Mouse (Mus musculus) hindbrain, embryonic 14.5 days (tissue): ENCODE data around the gene Xlr4b. TPM values are rescaled to one million over a fixed set of nuclear protein-coding genes. Genes with fewer than 3 reads are reported as not detected.
"Not testable (repeated sequence)": the region's sequence is repeated elsewhere in the genome, so short reads cannot be mapped to it uniquely, and the experiment has no call there.

Experiments used
- ATAC-seq: fragments of 200-750 bp; cut with Nextera tagmentation; 2 replicates; pipeline ENCODE4 v1.8.0; 2017; ENCODE audit warnings: moderate number of reproducible peaks, mild to moderate bottlenecking, moderate TSS enrichment, moderate library complexity; ENCODE audit not compliant: low FRiP score
- DNase-seq: peaks from one replicate; pipeline ENCODE4 v3.0.0-alpha.2; 2015; ENCODE audit warnings: low spot score
- H3K27ac ChIP-seq: fragments of 300-500 bp; sonication (generic); 2 replicates; pipeline ENCODE4 v1.5.1; 2014; ENCODE audit warnings: mild to moderate bottlenecking, moderate library complexity
- H3K27me3 ChIP-seq: fragments of 300-500 bp; sonication (generic); 2 replicates; pipeline ENCODE4 v1.6.1; 2014; ENCODE audit warnings: mild to moderate bottlenecking, low read length, mixed read lengths; ENCODE audit not compliant: control insufficient read depth, insufficient read depth
- H3K36me3 ChIP-seq: fragments of 300-500 bp; sonication (generic); replicated peaks from 2 replicates; pipeline ENCODE4 v1.6.1; 2014; ENCODE audit not compliant: control insufficient read depth, insufficient read depth
- H3K4me1 ChIP-seq: fragments of 300-500 bp; sonication (generic); replicated peaks from 2 replicates; pipeline ENCODE4 v1.6.1; 2014; ENCODE audit warnings: antibody characterized with exemption, low read length, mixed read lengths; ENCODE audit not compliant: control insufficient read depth, insufficient read depth
- H3K4me2 ChIP-seq: fragments of 300-500 bp; sonication (generic); replicated peaks from 2 replicates; pipeline ENCODE4 v1.6.1; 2014; ENCODE audit warnings: mild to moderate bottlenecking, moderate library complexity
- H3K4me3 ChIP-seq: fragments of 300-500 bp; sonication (generic); replicated peaks from 2 replicates; pipeline ENCODE4 v1.5.1; 2014; ENCODE audit warnings: mild to moderate bottlenecking, low read length
- H3K9ac ChIP-seq: fragments of 300-500 bp; sonication (generic); 2 replicates; pipeline ENCODE4 v1.6.1; 2014
- H3K9me3 ChIP-seq: fragments of 300-500 bp; sonication (generic); 2 replicates; pipeline ENCODE4 v1.6.1; 2016; ENCODE audit warnings: low read length; ENCODE audit not compliant: control insufficient read depth
- WGBS: fragments of 180-500 bp; shearing (Covaris S2); extraction: QIAGEN DNeasy Blood & Tissue Kit; methylation state at CpG from one replicate; pipeline ENCODE4 v1.1.7; 2014; 5-methylcytosine and 5-hydroxymethylcytosine counted together
- polyA plus RNA-seq: library from polyadenylated mRNA; unstranded; fragments of >200 nt; fragmentation: Nextera tagmentation; extraction: Ambion mirVana; gene quantifications from 2 replicates; pipeline ENCODE4 v1.2.1, GENCODE M21; 2014

Xlr4b gene
- polyA plus RNA-seq, result 0.38 and 0.63 TPM in 2 replicates

- H3K9ac ChIP-seq, result not testable (repeated sequence)
Measured at GRCm38 (mm10) chrX:73213819-73214564, at the start of gene Xlr4b. Xlr4b (plus strand) TSS chrX:73214333.

GRCm38 (mm10) chrX:73176889-73177288 is 37.2 kb upstream of the Xlr4b start, which contains the start of gene Spin2d:
Spin2d (minus strand) TSS chrX:73176989.
- H3K9me3 ChIP-seq, H3K36me3 ChIP-seq, H3K4me2 ChIP-seq, H3K9ac ChIP-seq, H3K27ac ChIP-seq, H3K4me3 ChIP-seq, H3K27me3 ChIP-seq, DNase-seq, ATAC-seq, H3K4me1 ChIP-seq: not testable (repeated sequence)
- WGBS, result 76% methylated on average over 7 of the region's 15 CpGs

More at GRCm38 (mm10) chrX:73213819-73214564, at the start of gene Xlr4b:
- H3K36me3 ChIP-seq, H3K27ac ChIP-seq, ATAC-seq, H3K4me2 ChIP-seq, H3K4me3 ChIP-seq, H3K4me1 ChIP-seq, DNase-seq, H3K9me3 ChIP-seq, H3K27me3 ChIP-seq: not testable (repeated sequence)
- 83% methylated on average over 8 of the region's 19 CpGs for WGBS

GRCm38 (mm10) chrX:73191934-73192333 is 22.2 kb upstream of the Xlr4b start, which contains the start of gene Xlr3b:
Xlr3b (plus strand) TSS chrX:73192207.
- H3K4me1 ChIP-seq, H3K4me3 ChIP-seq, H3K9ac ChIP-seq, H3K4me2 ChIP-seq, H3K27ac ChIP-seq, H3K36me3 ChIP-seq, DNase-seq, H3K9me3 ChIP-seq, H3K27me3 ChIP-seq: not testable (repeated sequence)
- peak; percentile 77; the same call in 1 of the 2 replicates for ATAC-seq
- WGBS, result 80% methylated on average over 6 of the region's 12 CpGs

GRCm38 (mm10) chrX:73225365-73225764 is 11.2 kb downstream of the Xlr4b start:
- Histone ChIP-seq H3K4me1 (0 out of 2 replicates have a peak, but pooled peaks cover 1% of the 10 kb centered on the region), H3K4me3 (no peak overlapping the region), H3K4me2 (no peak overlapping the region), H3K27ac (no peak overlapping the region), H3K9ac (no peak overlapping the region), H3K36me3 (no peaks in the 10 kb centered on the region), H3K27me3 (no peaks in the 10 kb centered on the region), H3K9me3 (no peaks in the 10 kb centered on the region)
- no peak for ATAC-seq
- no peak for DNase-seq
- WGBS, result 61% methylated on average over 1 of the region's 1 CpGs

GRCm38 (mm10) chrX:73227914-73228605 is 13.9 kb downstream of the Xlr4b start, which contains the start of gene F8a:
F8a (plus strand) TSS chrX:73228291.
- ATAC-seq (peak; percentile 97), DNase-seq (peak; percentile 80)
- Histone ChIP-seq H3K9me3 (no peaks in the 10 kb centered on the region), H3K27me3 (no peaks in the 10 kb centered on the region), H3K4me3 (peak within 1 kb of the TSS; percentile 62), H3K4me2 (peak within 1 kb of the TSS; percentile 61), H3K36me3 (no peaks in the 10 kb centered on the region), H3K27ac (peak within 1 kb of the TSS; percentile 94), H3K4me1 (0 out of 2 replicates have a peak, but pooled peaks cover 5% of the 10 kb centered on the region), H3K9ac (peak within 1 kb of the TSS; percentile 78)
- WGBS, result 10% methylated on average over 37 of the region's 39 CpGs

- WGBS, result 15% methylated on average over 41 of the region's 51 CpGs
- Histone ChIP-seq H3K9me3 (no peaks in the 10 kb centered on the region), H3K4me3 (peak overlapping the region; percentile 62), H3K4me1 (0 out of 2 replicates have a peak, but pooled peaks cover 5% of the 10 kb centered on the region), H3K27me3 (no peaks in the 10 kb centered on the region), H3K27ac (peak overlapping the region; percentile 94), H3K9ac (peak overlapping the region; percentile 78), H3K36me3 (no peaks in the 10 kb centered on the region), H3K4me2 (peak overlapping the region; percentile 61)
- DNase-seq (peak; percentile 47), ATAC-seq (peak; percentile 64)
Measured at GRCm38 (mm10) chrX:73228606-73229214, 14.6 kb downstream of the Xlr4b start.

GRCm38 (mm10) chrX:73229288-73229687 is 15.2 kb downstream of the Xlr4b start:
- H3K4me2 ChIP-seq, result peak overlapping the region; percentile 61
- WGBS, result 27% methylated on average over 3 of the region's 3 CpGs
- DNase-seq (peak; percentile 23), ATAC-seq (no peak)
- peak overlapping the region; percentile 62 for H3K4me3 ChIP-seq
- H3K27ac ChIP-seq, result peak overlapping the region; percentile 94
- no peaks in the 10 kb centered on the region for H3K9me3 ChIP-seq
- peak overlapping the region; percentile 78 for H3K9ac ChIP-seq
- no peaks in the 10 kb centered on the region for H3K27me3 ChIP-seq
- H3K4me1 ChIP-seq, result 0 out of 2 replicates have a peak, but pooled peaks cover 5% of the 10 kb centered on the region
- H3K36me3 ChIP-seq, result no peaks in the 10 kb centered on the region

- not testable (repeated sequence) for DNase-seq, ATAC-seq, H3K27ac ChIP-seq, H3K9me3 ChIP-seq, H3K9ac ChIP-seq, H3K4me1 ChIP-seq, H3K36me3 ChIP-seq, H3K27me3 ChIP-seq, H3K4me2 ChIP-seq, H3K4me3 ChIP-seq
- WGBS, result 89% methylated on average over 10 of the region's 14 CpGs
Measured at GRCm38 (mm10) chrX:73242821-73243325, 28.7 kb downstream of the Xlr4b start, which contains the start of gene Xlr4c. Xlr4c (minus strand) TSS chrX:73243130.
